Mouse (Mus musculus) megakaryocyte, embryonic 14.5 days (primary cell): Measurements from ENCODE around the gene Shank2. TPM values are rescaled to one million over a fixed set of nuclear protein-coding genes. Genes with fewer than 3 reads are reported as not detected.

ENCODE experiments used
- H3K27me3 ChIP-seq: replicated peaks from 2 replicates; pipeline ENCODE3; 2012; ENCODE audit warnings: inconsistent platforms
- H3K36me3 ChIP-seq: replicated peaks from 2 replicates; pipeline ENCODE3; 2012; ENCODE audit warnings: low read length, inconsistent platforms, mixed read lengths
- H3K4me1 ChIP-seq: 2 replicates; pipeline ENCODE4 v1.6.1; 2012; ENCODE audit warnings: inconsistent platforms
- H3K4me3 ChIP-seq: replicated peaks from 2 replicates; pipeline ENCODE3; 2012; ENCODE audit warnings: moderate library complexity, mild to moderate bottlenecking, inconsistent platforms
- H3K9me3 ChIP-seq: 2 replicates; pipeline ENCODE4 v1.6.1; 2012; ENCODE audit warnings: inconsistent platforms
- FLI1 ChIP-seq: IDR thresholded peaks from 2 replicates; pipeline ENCODE4 v1.6.1; 2012; ENCODE audit warnings: low read length, inconsistent platforms, mixed read lengths
- GATA1 ChIP-seq: IDR thresholded peaks from 3 replicates; pipeline ENCODE4 v1.6.1; 2012; ENCODE audit warnings: mixed read lengths, low read length, inconsistent platforms, borderline replicate concordance
- polyA plus RNA-seq: library from polyadenylated mRNA; stranded (reverse); fragments of >175 nt; gene quantifications from 2 replicates; pipeline ENCODE4 v1.2.3, GENCODE M21; 2012; ENCODE audit warnings: low replicate concordance; ENCODE audit not compliant: insufficient read depth

Gene Shank2
- polyA plus RNA-seq, 1 experiment, result 0.02 TPM

DNA sequence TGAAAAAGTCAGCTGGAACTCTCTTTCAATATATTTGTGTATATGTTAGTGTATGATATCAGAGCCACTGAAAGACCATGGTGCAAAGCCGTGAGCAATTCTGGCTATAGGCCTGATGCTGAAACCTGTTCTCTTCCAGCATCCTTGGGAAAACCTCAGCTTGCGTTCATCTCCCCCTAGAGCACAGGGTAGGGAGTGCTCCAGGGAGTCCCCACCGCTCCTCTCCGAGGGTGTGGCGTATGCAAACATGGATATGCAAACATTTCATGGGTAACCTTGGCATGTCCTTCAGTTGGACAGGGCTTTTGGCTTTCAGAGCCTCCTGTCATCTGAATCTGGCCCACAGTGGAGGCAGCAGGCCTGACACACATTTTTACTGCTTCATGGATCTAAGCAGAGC is 412.9 kb downstream of the Shank2 start:
- peaks cover 26% of the 10 kb centered on the region for H3K4me1 ChIP-seq
- TF ChIP-seq GATA1 (no peak), FLI1 (no peak)
- H3K9me3 ChIP-seq, result no peaks in the 10 kb centered on the region
- H3K4me3 ChIP-seq, result no peak overlapping the region
- no peaks in the 10 kb centered on the region for H3K36me3 ChIP-seq
- H3K27me3 ChIP-seq, result peaks cover 97% of the 10 kb centered on the region

DNA sequence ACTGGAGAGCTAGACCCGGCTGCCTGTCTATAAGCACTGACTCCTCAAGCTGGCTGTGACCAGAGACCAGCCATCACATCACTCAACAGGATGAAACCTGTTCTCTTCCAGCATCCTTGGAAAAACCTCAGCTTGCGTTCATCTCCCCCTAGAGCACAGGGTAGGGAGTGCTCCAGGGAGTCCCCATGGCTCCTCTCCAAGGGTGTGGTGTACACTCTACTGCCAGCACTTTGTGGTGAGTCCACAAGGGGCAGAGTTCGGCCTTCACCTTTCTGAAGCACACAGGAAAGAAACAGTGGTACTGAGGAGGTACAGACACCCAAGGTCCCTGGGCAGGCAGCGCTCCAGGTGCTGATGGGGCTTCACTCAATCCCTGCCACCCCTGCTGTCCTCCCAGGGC is 414.1 kb downstream of the Shank2 start:
- TF ChIP-seq FLI1 (no peak), GATA1 (no peak)
- Histone ChIP-seq H3K9me3 (no peaks in the 10 kb centered on the region), H3K4me1 (peaks cover 34% of the 10 kb centered on the region), H3K4me3 (no peak overlapping the region), H3K36me3 (no peaks in the 10 kb centered on the region), H3K27me3 (peaks cover 97% of the 10 kb centered on the region)

DNA sequence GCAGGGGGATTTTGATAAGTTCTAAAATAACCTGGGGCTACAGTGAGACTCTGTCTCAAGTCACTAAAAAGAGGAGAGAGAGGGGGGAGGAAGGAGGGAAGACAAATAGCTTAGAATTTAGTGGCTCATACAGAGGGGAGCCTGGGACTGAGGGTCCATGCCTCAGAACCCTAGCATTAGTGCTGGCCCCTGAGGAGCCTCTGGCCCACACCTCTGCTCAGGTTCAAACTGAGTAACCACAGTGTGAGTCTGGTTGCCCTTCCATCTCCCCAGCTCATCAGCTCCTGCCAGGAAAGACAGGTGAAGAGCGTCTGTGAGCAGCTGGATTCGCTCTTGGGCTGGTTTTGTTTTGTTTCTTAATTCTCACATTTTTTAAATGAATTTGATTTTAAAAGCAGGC is 415.5 kb downstream of the Shank2 start:
- Histone ChIP-seq H3K4me3 (no peak overlapping the region), H3K4me1 (peaks cover 47% of the 10 kb centered on the region), H3K27me3 (peaks cover 97% of the 10 kb centered on the region), H3K36me3 (no peaks in the 10 kb centered on the region), H3K9me3 (no peaks in the 10 kb centered on the region)
- TF ChIP-seq FLI1, result no peak
- no peak for TF ChIP-seq GATA1

DNA sequence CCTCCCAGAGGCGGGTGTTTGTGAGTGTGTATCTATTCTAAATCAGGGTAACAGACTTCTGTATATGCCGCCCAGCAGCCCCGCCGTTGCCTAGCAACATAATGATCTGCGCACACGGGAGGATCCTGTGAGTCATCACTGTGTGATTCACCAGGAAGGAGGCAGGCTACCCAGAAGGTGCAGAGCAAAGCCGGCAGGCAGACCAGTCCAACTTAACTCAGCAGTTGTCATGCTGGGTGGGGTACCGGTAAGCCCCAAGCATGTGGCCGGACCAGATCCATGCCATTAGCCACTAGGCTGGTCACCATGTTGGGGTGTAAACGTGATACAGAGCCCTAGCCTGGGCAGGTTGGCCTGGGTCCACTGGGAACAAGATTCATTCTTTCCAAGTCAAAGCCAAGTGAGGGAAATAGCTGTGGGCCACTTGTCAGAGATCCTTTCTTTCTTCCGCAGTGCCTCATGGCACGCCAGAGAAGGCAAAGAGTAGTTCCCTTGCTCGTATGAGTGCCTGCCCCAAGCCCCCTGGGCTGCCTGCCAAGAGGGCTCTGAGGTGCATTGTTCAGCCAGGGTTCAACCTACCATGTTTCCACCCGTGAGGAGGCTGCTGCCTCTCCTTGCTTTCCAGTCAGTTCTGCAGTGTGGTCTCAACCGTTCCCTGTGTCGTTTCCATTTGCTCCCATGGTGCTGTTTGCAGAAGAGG is 416.1 kb downstream of the Shank2 start:
- H3K27me3 ChIP-seq, result peaks cover 92% of the 10 kb centered on the region
- no peaks in the 10 kb centered on the region for H3K36me3 ChIP-seq
- TF ChIP-seq FLI1 (no peak), GATA1 (no peak)
- H3K4me3 ChIP-seq, result no peak overlapping the region
- peaks cover 47% of the 10 kb centered on the region for H3K4me1 ChIP-seq
- no peaks in the 10 kb centered on the region for H3K9me3 ChIP-seq

DNA sequence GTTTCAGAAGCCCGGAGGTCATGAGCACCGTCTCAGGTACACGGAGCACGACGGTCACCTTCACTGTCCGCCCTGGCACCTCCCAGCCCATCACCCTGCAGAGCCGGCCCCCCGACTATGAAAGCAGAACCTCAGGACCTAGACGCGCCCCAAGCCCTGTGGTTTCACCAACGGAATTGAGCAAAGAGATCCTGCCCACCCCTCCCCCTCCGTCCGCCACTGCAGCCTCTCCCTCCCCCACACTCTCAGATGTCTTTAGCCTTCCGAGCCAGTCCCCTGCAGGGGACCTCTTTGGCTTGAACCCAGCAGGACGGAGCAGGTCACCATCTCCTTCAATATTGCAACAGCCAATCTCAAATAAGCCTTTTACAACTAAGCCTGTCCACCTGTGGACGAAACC is 418.8 kb downstream of the Shank2 start:
- Histone ChIP-seq H3K9me3 (no peaks in the 10 kb centered on the region), H3K27me3 (peaks cover 83% of the 10 kb centered on the region), H3K36me3 (no peaks in the 10 kb centered on the region), H3K4me1 (peaks cover 55% of the 10 kb centered on the region), H3K4me3 (no peak overlapping the region)
- TF ChIP-seq GATA1 (no peak), FLI1 (no peak)

DNA sequence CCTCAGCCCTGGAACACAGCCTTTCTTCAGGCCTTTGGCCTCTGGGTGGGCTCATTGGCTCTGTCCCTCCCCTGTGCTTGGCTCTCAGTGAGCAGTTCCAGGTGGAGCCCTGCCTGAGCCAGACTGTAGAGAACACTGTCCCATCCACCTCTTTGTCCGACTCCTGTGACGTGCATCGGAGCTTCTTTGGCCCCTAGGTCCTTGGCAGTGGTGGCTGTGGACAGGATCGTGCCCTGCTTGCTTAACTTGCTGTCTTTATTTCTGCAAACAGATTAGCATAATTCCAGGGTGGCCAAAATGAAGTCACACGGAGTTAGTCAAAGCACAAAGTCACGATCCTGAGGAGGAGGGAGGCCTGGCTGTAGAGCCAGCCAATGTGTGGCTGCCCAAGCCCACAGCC is 419.8 kb downstream of the Shank2 start:
- no peak overlapping the region for H3K4me3 ChIP-seq
- TF ChIP-seq FLI1, result no peak
- no peak for TF ChIP-seq GATA1
- H3K36me3 ChIP-seq, result no peaks in the 10 kb centered on the region
- peaks cover 77% of the 10 kb centered on the region for H3K27me3 ChIP-seq
- peaks cover 55% of the 10 kb centered on the region for H3K4me1 ChIP-seq
- H3K9me3 ChIP-seq, result no peaks in the 10 kb centered on the region

DNA sequence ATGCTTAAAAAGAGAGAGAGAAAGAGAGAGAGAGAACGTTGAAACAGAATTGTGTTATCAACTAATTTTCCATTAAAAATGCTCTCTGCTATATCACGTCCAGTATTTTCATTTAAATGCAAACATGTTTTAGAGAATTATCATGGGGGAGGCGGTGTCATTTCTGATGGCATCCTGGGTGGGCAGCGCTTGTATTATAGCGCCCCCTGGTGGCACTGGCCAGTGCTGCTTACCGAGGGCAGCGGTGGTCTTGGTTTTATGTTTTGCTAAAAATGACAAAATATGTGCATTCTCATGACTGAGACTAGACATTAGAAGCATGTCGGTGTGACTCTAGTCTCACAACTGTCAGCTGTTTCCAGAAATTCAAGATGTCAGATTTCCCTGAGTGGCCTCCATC is 424.2 kb downstream of the Shank2 start:
- H3K9me3 ChIP-seq, result peaks cover 15% of the 10 kb centered on the region
- no peak overlapping the region for H3K4me3 ChIP-seq
- peaks cover 73% of the 10 kb centered on the region for H3K4me1 ChIP-seq
- H3K27me3 ChIP-seq, result peaks cover 48% of the 10 kb centered on the region
- TF ChIP-seq GATA1 (no peak), FLI1 (no peak)
- peaks cover 18% of the 10 kb centered on the region for H3K36me3 ChIP-seq

DNA sequence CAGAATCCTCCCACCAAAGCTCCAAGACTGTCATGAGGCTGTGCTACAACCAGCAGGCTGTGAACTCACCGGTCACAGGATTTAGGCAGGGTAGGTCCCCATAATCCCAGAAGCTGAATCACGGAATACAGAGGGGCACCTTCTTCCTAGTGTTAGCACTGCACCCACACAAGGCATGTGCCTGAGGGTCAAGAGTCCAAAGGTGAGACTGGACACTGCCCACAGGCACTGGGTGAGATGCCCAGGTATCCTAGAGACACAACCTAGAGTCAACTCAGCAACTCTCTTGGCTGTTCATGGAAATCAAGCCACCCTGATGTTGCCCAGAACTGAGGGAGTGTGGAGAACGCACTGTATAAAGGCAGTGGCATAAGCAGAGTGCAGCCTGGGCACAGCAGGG is 424.9 kb downstream of the Shank2 start:
- peaks cover 68% of the 10 kb centered on the region for H3K4me1 ChIP-seq
- H3K4me3 ChIP-seq, result no peak overlapping the region
- H3K27me3 ChIP-seq, result peaks cover 41% of the 10 kb centered on the region
- peaks cover 20% of the 10 kb centered on the region for H3K36me3 ChIP-seq
- TF ChIP-seq GATA1 (no peak), FLI1 (no peak)
- peaks cover 17% of the 10 kb centered on the region for H3K9me3 ChIP-seq

DNA sequence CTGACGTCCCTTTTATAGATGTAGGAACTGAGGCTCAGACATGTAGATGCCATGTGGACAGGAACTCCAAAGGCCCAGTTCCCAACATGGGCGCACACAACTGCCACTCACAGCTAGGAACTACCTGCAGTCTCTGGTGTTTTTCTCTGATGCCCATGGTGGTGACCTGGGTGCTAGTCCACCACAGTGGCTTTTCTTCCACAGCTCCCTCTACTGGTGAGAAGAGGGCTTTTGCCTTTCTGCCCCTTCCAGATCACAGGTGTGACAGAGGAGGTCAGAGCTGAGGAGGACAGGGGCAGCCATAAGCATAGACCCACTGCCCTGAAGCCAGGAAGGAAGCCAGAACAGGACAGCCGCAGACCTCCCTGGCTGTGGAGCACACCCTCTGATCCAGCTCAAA is 425.7 kb downstream of the Shank2 start:
- peaks cover 20% of the 10 kb centered on the region for H3K36me3 ChIP-seq
- H3K27me3 ChIP-seq, result peaks cover 36% of the 10 kb centered on the region
- peaks cover 70% of the 10 kb centered on the region for H3K4me1 ChIP-seq

DNA sequence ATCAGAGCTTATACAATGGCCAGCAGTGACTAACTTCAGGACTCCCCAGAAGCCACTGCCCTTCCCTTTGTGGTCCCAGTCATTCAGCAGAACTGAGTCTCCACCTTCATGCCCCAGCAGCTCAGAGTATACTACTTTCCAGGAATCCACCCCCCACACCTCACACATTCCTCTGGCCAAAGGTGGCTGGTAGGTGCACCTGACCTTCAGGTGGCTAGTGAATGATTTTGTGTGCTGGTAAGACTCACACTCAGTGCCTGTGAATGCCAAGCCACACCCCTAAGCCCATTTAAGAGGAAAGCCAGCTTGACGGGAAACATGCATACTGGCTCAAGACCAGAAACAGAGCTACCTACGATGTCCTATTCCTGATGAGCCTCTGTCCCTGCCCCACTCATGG is 431.2 kb downstream of the Shank2 start:
- Histone ChIP-seq H3K9me3 (peaks cover 17% of the 10 kb centered on the region), H3K4me1 (peaks cover 74% of the 10 kb centered on the region), H3K27me3 (peaks cover 26% of the 10 kb centered on the region), H3K36me3 (peaks cover 62% of the 10 kb centered on the region), H3K4me3 (no peak overlapping the region)
- TF ChIP-seq FLI1, result no peak
- no peak for TF ChIP-seq GATA1

More for the DNA sequence above, 425.7 kb downstream of the Shank2 start:
- TF ChIP-seq GATA1, result no peak
- TF ChIP-seq FLI1, result no peak
- Histone ChIP-seq H3K4me3 (no peak overlapping the region), H3K9me3 (peaks cover 17% of the 10 kb centered on the region)
